In genomic region chr1:151571838-151572578, GRCm38 (mm10) we compare ENCODE assay signal across 7 mouse cellular contexts. TPM values are rescaled to one million over a fixed set of nuclear protein-coding genes. Genes with fewer than 3 reads are reported as not detected.
DNase-seq lines count a peak whose midpoint lies in the region; ATAC-seq and TF ChIP-seq lines count a peak whose summit lies in the region.

No protein-coding gene starts in this region.

- peaks cover 3% of the 10 kb centered on the region for H3K4me1 ChIP-seq in spleen, adult 2 months (ENCODE audit: control insufficient read depth, insufficient read depth, insufficient read length)
- peaks cover 3% of the 10 kb centered on the region; the same call in 1 of the 2 replicates for H3K4me1 ChIP-seq in forebrain, embryonic 14.5 days (ENCODE audit: control insufficient read depth, insufficient read depth, low read length)
- peaks cover 22% of the 10 kb centered on the region for H3K4me1 ChIP-seq in liver, embryonic 12.5 days
- peaks cover 3% of the 10 kb centered on the region; the same call in 1 of the 2 replicates for H3K4me1 ChIP-seq in stomach, embryonic 14.5 days (ENCODE audit: control insufficient read depth, insufficient read depth, low read length)

- H3K9me3 ChIP-seq in forebrain, embryonic 14.5 days (replicated peaks; ENCODE audit: control insufficient read depth, low read length), result no peaks in the 10 kb centered on the region
- H3K9me3 ChIP-seq in liver, embryonic 12.5 days (replicated peaks), result no peaks in the 10 kb centered on the region
- H3K9me3 ChIP-seq in stomach, embryonic 14.5 days (ENCODE audit: control insufficient read depth, low read depth, low read length), result no peaks in the 10 kb centered on the region

- 7% methylated on average over 10 of the region's 10 CpGs for WGBS in spleen, adult 2 months
- WGBS in forebrain, embryonic 14.5 days, result 33% methylated on average over 10 of the region's 10 CpGs
- 7% methylated on average over 10 of the region's 10 CpGs for WGBS in liver, embryonic 12.5 days (ENCODE audit: insufficient replicate concordance)
- 20% methylated on average over 10 of the region's 10 CpGs for WGBS in stomach, embryonic 14.5 days

- H3K27ac ChIP-seq in spleen, adult 2 months (ENCODE audit: insufficient read depth, low read length), result peak overlapping the region; percentile 80; the same call in 1 of the 2 replicates
- H3K27ac ChIP-seq in forebrain, embryonic 14.5 days (ENCODE audit: low read depth, low read length), result no peak overlapping the region
- no peak overlapping the region for H3K27ac ChIP-seq in liver, embryonic 12.5 days
- H3K27ac ChIP-seq in stomach, embryonic 14.5 days (ENCODE audit: low read length), result no peak overlapping the region; the same call in 1 of the 2 replicates

- no peak for ATAC-seq in forebrain, embryonic 14.5 days
- no peak for ATAC-seq in liver, embryonic 12.5 days
- ATAC-seq in stomach, embryonic 14.5 days (ENCODE audit: insufficient number of reproducible peaks, insufficient read depth, low FRiP score, low read depth), result no peak

- no peak for TF ChIP-seq CTCF in spleen, adult 2 months (IDR thresholded peaks at IDR 0.05; ENCODE audit: extremely low read depth, insufficient read depth, insufficient read length, insufficient replicate concordance)

- H3K9ac ChIP-seq in forebrain, embryonic 14.5 days (ENCODE audit: low read length), result peak overlapping the region; percentile 51
- peak overlapping the region; percentile 51; the same call in 1 of the 2 replicates for H3K9ac ChIP-seq in liver, embryonic 12.5 days
- H3K9ac ChIP-seq in stomach, embryonic 14.5 days (replicated peaks; ENCODE audit: low read depth, low read length), result peak overlapping the region; percentile 33

- peak overlapping the region; percentile 82 for H3K4me3 ChIP-seq in spleen, adult 2 months (ENCODE audit: extremely low read depth, insufficient read depth, insufficient read length)
- H3K4me3 ChIP-seq in forebrain, embryonic 14.5 days (ENCODE audit: low read depth, low read length), result peak overlapping the region; percentile 29
- peak overlapping the region; percentile 54 for H3K4me3 ChIP-seq in liver, embryonic 12.5 days
- H3K4me3 ChIP-seq in stomach, embryonic 14.5 days (ENCODE audit: low read depth, low read length), result peak overlapping the region; percentile 53

- H3K27me3 ChIP-seq in spleen, adult 2 months (ENCODE audit: control insufficient read depth, insufficient read depth, low read length), result peaks cover 2% of the 10 kb centered on the region; the same call in 1 of the 2 replicates
- peaks cover 10% of the 10 kb centered on the region for H3K27me3 ChIP-seq in forebrain, embryonic 14.5 days (replicated peaks; ENCODE audit: control insufficient read depth, insufficient read depth, low read length)
- peaks cover 29% of the 10 kb centered on the region for H3K27me3 ChIP-seq in liver, embryonic 12.5 days (replicated peaks)
- no peaks in the 10 kb centered on the region for H3K27me3 ChIP-seq in stomach, embryonic 14.5 days (ENCODE audit: control insufficient read depth, insufficient read depth, low read length)

- TF ChIP-seq POLR2A in spleen, adult 2 months (IDR thresholded peaks at IDR 0.05; ENCODE audit: low read depth, low read length), result no peak

- no peaks in the 10 kb centered on the region for H3K36me3 ChIP-seq in spleen, adult 2 months (ENCODE audit: control insufficient read depth, insufficient read depth, low read length)
- no peaks in the 10 kb centered on the region for H3K36me3 ChIP-seq in forebrain, embryonic 14.5 days (ENCODE audit: control insufficient read depth, insufficient read depth, low read length)
- H3K36me3 ChIP-seq in liver, embryonic 12.5 days, result no peaks in the 10 kb centered on the region
- no peaks in the 10 kb centered on the region for H3K36me3 ChIP-seq in stomach, embryonic 14.5 days (ENCODE audit: control insufficient read depth, insufficient read depth, low read length)

- peak overlapping the region; percentile 64 for H3K4me2 ChIP-seq in forebrain, embryonic 14.5 days (ENCODE audit: low read length)
- peak overlapping the region; percentile 75 for H3K4me2 ChIP-seq in liver, embryonic 12.5 days
- H3K4me2 ChIP-seq in stomach, embryonic 14.5 days (replicated peaks; ENCODE audit: low read depth, low read length), result peak overlapping the region; percentile 86

- no peak for DNase-seq in spleen, adult 2 months (ENCODE audit: low read depth in 1 of 2, low spot score in 2 of 2)
- no peak for DNase-seq in spleen, adult 18-20 months
- no peak for DNase-seq in forebrain, embryonic 14.5 days (ENCODE audit: low spot score)
- no peak for DNase-seq in left cerebral cortex, adult 11 months (ENCODE audit: low spot score)
- no peak for DNase-seq in thymus, postnatal 25 days

RNA-seq across cellular contexts. Expression of gene Fam129a, which starts 1.0 kb away (rescaled TPM):
- 4.9 and 6.0 TPM in 2 replicates for polyA plus RNA-seq in spleen, adult 2 months (2012; rRNA removed)
- polyA plus RNA-seq in forebrain, embryonic 14.5 days (2014; fragmentation: Nextera tagmentation; extraction: Ambion mirVana), result 0.33 TPM in 2 replicates
- 1.9 and 2.2 TPM in 2 replicates for polyA plus RNA-seq in liver, embryonic 12.5 days (2016; fragmentation: Nextera tagmentation; extraction: Ambion mirVana)
- 9.0 and 9.1 TPM in 2 replicates for polyA plus RNA-seq in stomach, embryonic 14.5 days (2014; fragmentation: Nextera tagmentation; extraction: Ambion mirVana)

Comparison
In these comparisons a context has a peak if more than half of its experiments do, and no peak if none do; other contexts are left out.
1. H3K4me3 ChIP-seq: peak in every context shown above with its lines; median percentile 82 in spleen, adult 2 months; 54 in liver, embryonic 12.5 days; 53 in stomach, embryonic 14.5 days; 29 in forebrain, embryonic 14.5 days.